11 mouse cellular contexts compared by ENCODE assay signal in genomic region chr7:142568985-142569384, GRCm38 (mm10). TPM values are rescaled to one million over a fixed set of nuclear protein-coding genes. Genes with fewer than 3 reads are reported as not detected.
A peak's percentile ranks its signal among the peaks of the same experiment; 100 is the strongest.
DNase-seq lines count a peak whose midpoint lies in the region; ATAC-seq and TF ChIP-seq lines count a peak whose summit lies in the region.
"Had no signal": no experiment of that assay in that cellular context is flagged by ENCODE, and none has a peak within 500 bp of the region (broad histone marks: within the 10 kb centered on the region; RNA-seq: fewer than 3 reads in every experiment).

No protein-coding gene starts in this region.

- no peaks in the 10 kb centered on the region for H3K27me3 ChIP-seq in cerebellum, adult 2 months (ENCODE audit: control insufficient read depth, insufficient read depth, low read length)
- no peaks in the 10 kb centered on the region for H3K27me3 ChIP-seq in kidney, embryonic 14.5 days (ENCODE audit: control insufficient read depth, insufficient read depth, low read length)
- H3K27me3 ChIP-seq in kidney, adult 2 months (replicated peaks; ENCODE audit: control insufficient read depth, insufficient read depth, low read length), result no peaks in the 10 kb centered on the region
- H3K27me3 ChIP-seq in embryonic facial prominence, embryonic 11.5 days (ENCODE audit: control insufficient read depth, insufficient read depth, low read length), result no peaks in the 10 kb centered on the region

- no peak overlapping the region for H3K4me3 ChIP-seq in cerebellum, adult 2 months (replicated peaks; ENCODE audit: insufficient read depth, low read depth, low read length)
- no peak overlapping the region for H3K4me3 ChIP-seq in kidney, embryonic 14.5 days (ENCODE audit: low read length)
- H3K4me3 ChIP-seq in kidney, adult 2 months (ENCODE audit: insufficient read depth, low read depth, low read length), result no peak overlapping the region
- no peak overlapping the region for H3K4me3 ChIP-seq in embryonic facial prominence, embryonic 11.5 days (ENCODE audit: low read depth, low read length)

- H3K4me1 ChIP-seq in cerebellum, adult 2 months (ENCODE audit: control insufficient read depth, insufficient read depth, low read length), result peaks cover 18% of the 10 kb centered on the region
- H3K4me1 ChIP-seq in kidney, embryonic 14.5 days (ENCODE audit: control insufficient read depth, insufficient read depth, low read length), result peaks cover 80% of the 10 kb centered on the region
- no peaks in the 10 kb centered on the region for H3K4me1 ChIP-seq in kidney, adult 2 months (ENCODE audit: control insufficient read depth, insufficient read depth, low read length)
- peaks cover 19% of the 10 kb centered on the region for H3K4me1 ChIP-seq in embryonic facial prominence, embryonic 11.5 days (ENCODE audit: control insufficient read depth, insufficient read depth, low read length)

- ATAC-seq in kidney, embryonic 14.5 days (ENCODE audit: low FRiP score, low TSS enrichment), result no peak; the same call in 1 of the 2 replicates
- ATAC-seq in embryonic facial prominence, embryonic 11.5 days (replicated peaks; ENCODE audit: insufficient number of reproducible peaks, low FRiP score, low TSS enrichment, low read depth), result no peak
- ATAC-seq in erythroid progenitor cell, adult 5-6 weeks (replicated peaks; ENCODE audit: low FRiP score, poor library complexity, severe bottlenecking), result no peak
- ATAC-seq: forebrain, postnatal 0 days had no signal

- H3K4me2 ChIP-seq in kidney, embryonic 14.5 days (replicated peaks; ENCODE audit: low read depth, low read length), result no peak overlapping the region
- no peak overlapping the region for H3K4me2 ChIP-seq in embryonic facial prominence, embryonic 11.5 days (ENCODE audit: low read depth, low read length)

- no peak overlapping the region for H3K27ac ChIP-seq in cerebellum, adult 2 months (ENCODE audit: insufficient read depth, low read length)
- H3K27ac ChIP-seq in kidney, embryonic 14.5 days (ENCODE audit: low read depth, low read length), result peak overlapping the region; percentile 91; the same call in 1 of the 2 replicates
- no peak overlapping the region for H3K27ac ChIP-seq in kidney, adult 2 months (ENCODE audit: insufficient read depth, low read depth, low read length)
- H3K27ac ChIP-seq in embryonic facial prominence, embryonic 11.5 days (replicated peaks; ENCODE audit: low read depth, low read length), result peak overlapping the region; percentile 20; the same call in 1 of the 2 replicates

- no peak for TF ChIP-seq CTCF in cerebellum, adult 2 months (IDR thresholded peaks at IDR 0.05; ENCODE audit: borderline replicate concordance, insufficient read depth, low read depth, low read length)
- no peak for TF ChIP-seq CTCF in kidney, adult 2 months (conservative IDR thresholded peaks at IDR 0.05; ENCODE audit: insufficient read depth, insufficient read length, low read depth, low read length)

- 70% methylated on average over 8 of the region's 8 CpGs for WGBS in cerebellum, adult 2 months
- WGBS in kidney, embryonic 14.5 days, result 23% methylated on average over 8 of the region's 8 CpGs
- 55% methylated on average over 8 of the region's 8 CpGs for WGBS in kidney, adult 2 months
- 50% methylated on average over 8 of the region's 8 CpGs for WGBS in embryonic facial prominence, embryonic 11.5 days

- no peaks in the 10 kb centered on the region for H3K9me3 ChIP-seq in kidney, embryonic 14.5 days (ENCODE audit: control insufficient read depth, low read length)
- H3K9me3 ChIP-seq in embryonic facial prominence, embryonic 11.5 days (replicated peaks; ENCODE audit: control insufficient read depth, low read length), result no peaks in the 10 kb centered on the region

- H3K9ac ChIP-seq in kidney, embryonic 14.5 days (ENCODE audit: low read depth, low read length), result no peak overlapping the region
- peak overlapping the region; percentile 28 for H3K9ac ChIP-seq in embryonic facial prominence, embryonic 11.5 days (replicated peaks; ENCODE audit: low read length)
- H3K9ac ChIP-seq: forebrain, postnatal 0 days had no signal

- peak; percentile 24 for DNase-seq in cerebellum, adult 9-10 months
- no peak for DNase-seq in cerebellum, adult 2 months
- no peak for DNase-seq in kidney, adult 2 months
- no peak for DNase-seq in embryonic facial prominence, embryonic 11.5 days (ENCODE audit: low spot score)
- DNase-seq in liver, result peak; percentile 79
- DNase-seq in layer of hippocampus, adult 9-10 months (ENCODE audit: low spot score), result no peak
- DNase-seq: adrenal gland, postnatal 36 days; forebrain, postnatal 0 days; kidney, adult 18-20 months had no signal

- no peaks in the 10 kb centered on the region for H3K36me3 ChIP-seq in kidney, embryonic 14.5 days (ENCODE audit: control insufficient read depth, insufficient read depth, low read length)
- H3K36me3 ChIP-seq in kidney, adult 2 months (ENCODE audit: control insufficient read depth, insufficient read depth, low read length), result no peaks in the 10 kb centered on the region
- H3K36me3 ChIP-seq in embryonic facial prominence, embryonic 11.5 days (replicated peaks; ENCODE audit: control insufficient read depth, insufficient read depth, low read depth, low read length), result no peaks in the 10 kb centered on the region

- TF ChIP-seq POLR2A in cerebellum, adult 2 months (IDR thresholded peaks at IDR 0.05; ENCODE audit: borderline replicate concordance, insufficient read depth, low read length), result no peak
- TF ChIP-seq POLR2A in kidney, adult 2 months (IDR thresholded peaks at IDR 0.05; ENCODE audit: low read depth, low read length), result no peak

RNA-seq across cellular contexts. Expression of gene Mrpl23, which starts 36.5 kb away (rescaled TPM):
- 81.9 and 87.2 TPM in 2 replicates for polyA plus RNA-seq in cerebellum, adult 2 months (2012; rRNA removed)
- 30.3 and 33.4 TPM in 2 replicates for polyA plus RNA-seq in kidney, embryonic 14.5 days (2014; fragmentation: Nextera tagmentation; extraction: Ambion mirVana)
- polyA plus RNA-seq in kidney, adult 2 months (2012; rRNA removed), result 10.3 and 11.0 TPM in 2 replicates
- 16.4 and 17.2 TPM in 2 replicates for polyA plus RNA-seq in embryonic facial prominence, embryonic 11.5 days (2014; fragmentation: Nextera tagmentation; extraction: Ambion mirVana)
- total RNA-seq in erythroid progenitor cell, adult 5-6 weeks (2015; ENCODE audit: low replicate concordance), result 9.6 TPM in 1 of 2 replicates, not detected in the other
- total RNA-seq in erythroid progenitor cell, adult 5-6 weeks (2017; ENCODE audit: low replicate concordance), result 0.13 TPM in 1 of 2 replicates, not detected in the other

Comparison
In these comparisons a context has a peak if more than half of its experiments do, and no peak if none do; other contexts are left out.
1. DNase-seq: peak in cerebellum, adult 9-10 months (single experiment) and liver (single experiment); none in cerebellum, adult 2 months (0 of 2), kidney, adult 2 months (single experiment), embryonic facial prominence, embryonic 11.5 days (single experiment) and layer of hippocampus, adult 9-10 months (single experiment).
2. H3K27ac ChIP-seq: peak in kidney, embryonic 14.5 days (single experiment) and embryonic facial prominence, embryonic 11.5 days (single experiment); none in cerebellum, adult 2 months (single experiment) and kidney, adult 2 months (single experiment).